Comparison of ENCODE assay signal across 8 mouse cellular contexts in genomic region chr12:25100411-25101217, GRCm38 (mm10). TPM values are rescaled to one million over a fixed set of nuclear protein-coding genes. Genes with fewer than 3 reads are reported as not detected.
A peak's percentile ranks its signal among the peaks of the same experiment; 100 is the strongest.
DNase-seq lines count a peak whose midpoint lies in the region; ATAC-seq and TF ChIP-seq lines count a peak whose summit lies in the region.

No protein-coding gene starts in this region.

- peak overlapping the region; percentile 27 for H3K4me3 ChIP-seq in thymus, adult 2 months (ENCODE audit: control insufficient read depth, insufficient read depth, low read length)
- H3K4me3 ChIP-seq in embryonic facial prominence, embryonic 11.5 days (ENCODE audit: low read depth, low read length): peak overlapping the region; percentile 50
- H3K4me3 ChIP-seq in heart, embryonic 11.5 days (ENCODE audit: low read depth, low read length): peak overlapping the region; percentile 74
- H3K4me3 ChIP-seq in kidney, embryonic 16.5 days (ENCODE audit: low read length): peak overlapping the region; percentile 89
- H3K4me3 ChIP-seq in liver, embryonic 15.5 days (replicated peaks): peak overlapping the region; percentile 51
- H3K4me3 ChIP-seq in neural tube, embryonic 14.5 days (ENCODE audit: low read depth, low read length): peak overlapping the region; percentile 47

- TF ChIP-seq CTCF in thymus, adult 2 months (IDR thresholded peaks at IDR 0.05; ENCODE audit: borderline replicate concordance, control insufficient read depth, extremely low read depth, insufficient read depth, low read length, poor library complexity): no peak

- H3K4me1 ChIP-seq in thymus, adult 2 months (replicated peaks; ENCODE audit: control insufficient read depth, insufficient read depth, low read length): peaks cover 36% of the 10 kb centered on the region
- no peaks in the 10 kb centered on the region; the same call in 1 of the 2 replicates for H3K4me1 ChIP-seq in embryonic facial prominence, embryonic 11.5 days (ENCODE audit: control insufficient read depth, insufficient read depth, low read length)
- H3K4me1 ChIP-seq in heart, embryonic 11.5 days (ENCODE audit: control insufficient read depth, insufficient read depth, low read length): peaks cover 15% of the 10 kb centered on the region
- H3K4me1 ChIP-seq in kidney, embryonic 16.5 days (ENCODE audit: insufficient read depth, low read length): peaks cover 42% of the 10 kb centered on the region
- H3K4me1 ChIP-seq in liver, embryonic 15.5 days (replicated peaks): peaks cover 24% of the 10 kb centered on the region
- peaks cover 31% of the 10 kb centered on the region for H3K4me1 ChIP-seq in neural tube, embryonic 14.5 days (ENCODE audit: control insufficient read depth, insufficient read depth, low read length)

- ATAC-seq in embryonic facial prominence, embryonic 11.5 days (replicated peaks; ENCODE audit: insufficient number of reproducible peaks, low FRiP score, low TSS enrichment, low read depth): no peak
- no peak for ATAC-seq in heart, embryonic 11.5 days (replicated peaks; ENCODE audit: insufficient number of reproducible peaks, low FRiP score, low TSS enrichment)
- ATAC-seq in kidney, embryonic 16.5 days (ENCODE audit: low FRiP score, low TSS enrichment): no peak
- ATAC-seq in liver, embryonic 15.5 days (ENCODE audit: insufficient read depth): no peak
- ATAC-seq in neural tube, embryonic 14.5 days (ENCODE audit: low read depth): no peak

- no peak for TF ChIP-seq POLR2A in thymus, adult 2 months (IDR thresholded peaks at IDR 0.05; ENCODE audit: control insufficient read depth, extremely low read depth, insufficient read depth, low read length, poor library complexity)

- peak overlapping the region; percentile 76 for H3K9ac ChIP-seq in embryonic facial prominence, embryonic 11.5 days (replicated peaks; ENCODE audit: low read length)
- H3K9ac ChIP-seq in heart, embryonic 11.5 days (ENCODE audit: low read depth, low read length): peak overlapping the region; percentile 78
- peak overlapping the region; percentile 85 for H3K9ac ChIP-seq in kidney, embryonic 16.5 days (replicated peaks; ENCODE audit: low read length)
- peak overlapping the region; percentile 21; the same call in 1 of the 2 replicates for H3K9ac ChIP-seq in liver, embryonic 15.5 days
- H3K9ac ChIP-seq in neural tube, embryonic 14.5 days (replicated peaks; ENCODE audit: low read depth, low read length): peak overlapping the region; percentile 55

- no peaks in the 10 kb centered on the region for H3K36me3 ChIP-seq in thymus, adult 2 months (ENCODE audit: control insufficient read depth, insufficient read depth, low read length)
- no peaks in the 10 kb centered on the region for H3K36me3 ChIP-seq in embryonic facial prominence, embryonic 11.5 days (replicated peaks; ENCODE audit: control insufficient read depth, insufficient read depth, low read depth, low read length)
- no peaks in the 10 kb centered on the region for H3K36me3 ChIP-seq in heart, embryonic 11.5 days (ENCODE audit: control insufficient read depth, insufficient read depth, low read length)
- H3K36me3 ChIP-seq in kidney, embryonic 16.5 days (ENCODE audit: insufficient read depth, low read length): no peaks in the 10 kb centered on the region
- no peaks in the 10 kb centered on the region for H3K36me3 ChIP-seq in liver, embryonic 15.5 days (replicated peaks)
- H3K36me3 ChIP-seq in neural tube, embryonic 14.5 days (ENCODE audit: control insufficient read depth, insufficient read depth, low read length): no peaks in the 10 kb centered on the region

- WGBS in thymus, adult 2 months: 2% methylated on average over 59 of the region's 59 CpGs
- under 1% methylated on average over 59 of the region's 59 CpGs for WGBS in embryonic facial prominence, embryonic 11.5 days
- WGBS in heart, embryonic 11.5 days (ENCODE audit: insufficient replicate concordance): under 1% methylated on average over 55 of the region's 59 CpGs
- WGBS in kidney, embryonic 16.5 days: under 1% methylated on average over 55 of the region's 59 CpGs
- under 1% methylated on average over 59 of the region's 59 CpGs for WGBS in liver, embryonic 15.5 days (ENCODE audit: insufficient replicate concordance)
- under 1% methylated on average over 57 of the region's 59 CpGs for WGBS in neural tube, embryonic 14.5 days

- peaks cover 13% of the 10 kb centered on the region for H3K27me3 ChIP-seq in thymus, adult 2 months (ENCODE audit: control insufficient read depth, insufficient read depth, low read length)
- no peaks in the 10 kb centered on the region for H3K27me3 ChIP-seq in embryonic facial prominence, embryonic 11.5 days (ENCODE audit: control insufficient read depth, insufficient read depth, low read length)
- H3K27me3 ChIP-seq in heart, embryonic 11.5 days (ENCODE audit: control insufficient read depth, insufficient read depth, low read length): no peaks in the 10 kb centered on the region
- H3K27me3 ChIP-seq in kidney, embryonic 16.5 days (ENCODE audit: insufficient read depth, low read length): no peaks in the 10 kb centered on the region
- H3K27me3 ChIP-seq in liver, embryonic 15.5 days: peaks cover 73% of the 10 kb centered on the region
- H3K27me3 ChIP-seq in neural tube, embryonic 14.5 days (ENCODE audit: control insufficient read depth, insufficient read depth, low read length): no peaks in the 10 kb centered on the region

- H3K27ac ChIP-seq in thymus, adult 2 months (ENCODE audit: control insufficient read depth, insufficient read depth, low read length): no peak overlapping the region
- H3K27ac ChIP-seq in embryonic facial prominence, embryonic 11.5 days (replicated peaks; ENCODE audit: low read depth, low read length): peak overlapping the region; percentile 99
- peak overlapping the region; percentile 93 for H3K27ac ChIP-seq in heart, embryonic 11.5 days (ENCODE audit: low read depth, low read length)
- peak overlapping the region; percentile 100 for H3K27ac ChIP-seq in kidney, embryonic 16.5 days (ENCODE audit: low read length)
- H3K27ac ChIP-seq in liver, embryonic 15.5 days (replicated peaks): peak overlapping the region; percentile 83
- H3K27ac ChIP-seq in neural tube, embryonic 14.5 days (ENCODE audit: low read depth, low read length): peak overlapping the region; percentile 94

- H3K9me3 ChIP-seq in embryonic facial prominence, embryonic 11.5 days (replicated peaks; ENCODE audit: control insufficient read depth, low read length): no peaks in the 10 kb centered on the region
- H3K9me3 ChIP-seq in heart, embryonic 11.5 days (replicated peaks; ENCODE audit: control insufficient read depth, low read length): no peaks in the 10 kb centered on the region
- no peaks in the 10 kb centered on the region for H3K9me3 ChIP-seq in kidney, embryonic 16.5 days (ENCODE audit: low read length)
- H3K9me3 ChIP-seq in liver, embryonic 15.5 days (replicated peaks): no peaks in the 10 kb centered on the region
- H3K9me3 ChIP-seq in neural tube, embryonic 14.5 days (ENCODE audit: control insufficient read depth, low read length): no peaks in the 10 kb centered on the region

- peak overlapping the region; percentile 92 for H3K4me2 ChIP-seq in embryonic facial prominence, embryonic 11.5 days (ENCODE audit: low read depth, low read length)
- H3K4me2 ChIP-seq in heart, embryonic 11.5 days: peak overlapping the region; percentile 90
- H3K4me2 ChIP-seq in kidney, embryonic 16.5 days (replicated peaks; ENCODE audit: low read depth, low read length): peak overlapping the region; percentile 94
- H3K4me2 ChIP-seq in liver, embryonic 15.5 days: peak overlapping the region; percentile 74
- H3K4me2 ChIP-seq in neural tube, embryonic 14.5 days (ENCODE audit: low read depth, low read length): peak overlapping the region; percentile 91

- no peak for DNase-seq in thymus, adult 2 months
- DNase-seq in thymus, postnatal 10 days (ENCODE audit: low spot score in 2 of 2): no peak
- DNase-seq in embryonic facial prominence, embryonic 11.5 days (ENCODE audit: low spot score): peak; percentile 90
- peak; percentile 60 to 68 for DNase-seq in urinary bladder, postnatal 36 days (ENCODE audit: low spot score in 2 of 2)

RNA-seq across cellular contexts. Expression of gene Id2, which starts 3.7 kb away (rescaled TPM):
- polyA plus RNA-seq in thymus, adult 2 months (2012; rRNA removed): 114 and 118 TPM in 2 replicates
- polyA plus RNA-seq in embryonic facial prominence, embryonic 11.5 days (2014; fragmentation: Nextera tagmentation; extraction: Ambion mirVana): 583 and 606 TPM in 2 replicates
- polyA plus RNA-seq in heart, embryonic 11.5 days (2014; fragmentation: Nextera tagmentation; extraction: Ambion mirVana): 511 and 550 TPM in 2 replicates
- polyA plus RNA-seq in kidney, embryonic 16.5 days (2015; fragmentation: Nextera tagmentation; extraction: Ambion mirVana): 474 and 534 TPM in 2 replicates
- polyA plus RNA-seq in liver, embryonic 15.5 days (2015; fragmentation: Nextera tagmentation; extraction: Ambion mirVana): 105 and 126 TPM in 2 replicates
- 371 and 388 TPM in 2 replicates for polyA plus RNA-seq in neural tube, embryonic 14.5 days (2014; fragmentation: Nextera tagmentation; extraction: Ambion mirVana)

Comparison
In these comparisons a context has a peak if more than half of its experiments do, and no peak if none do; other contexts are left out.
1. DNase-seq: peak in embryonic facial prominence, embryonic 11.5 days (single experiment) and urinary bladder, postnatal 36 days (2 of 2); none in thymus, adult 2 months (single experiment) and thymus, postnatal 10 days (0 of 2).
2. H3K4me3 ChIP-seq: peak in every context shown above with its lines; median percentile 89 in kidney, embryonic 16.5 days; 74 in heart, embryonic 11.5 days; 51 in liver, embryonic 15.5 days; 50 in embryonic facial prominence, embryonic 11.5 days; 47 in neural tube, embryonic 14.5 days; 27 in thymus, adult 2 months.
3. H3K9ac ChIP-seq: peak in every context shown above with its lines; median percentile 85 in kidney, embryonic 16.5 days; 78 in heart, embryonic 11.5 days; 76 in embryonic facial prominence, embryonic 11.5 days; 55 in neural tube, embryonic 14.5 days; 21 in liver, embryonic 15.5 days.
4. Peak in every context shown above with its lines, with median percentiles within 50 percentile points of each other: H3K4me2 ChIP-seq.